Mouse (Mus musculus) CD4-positive, CD25-positive, alpha-beta regulatory T cell, adult 4 months (primary cell): ENCODE results near the gene Angel2. TPM values are rescaled to one million over a fixed set of nuclear protein-coding genes. Genes with fewer than 3 reads are reported as not detected.

Experiments
- ATAC-seq: one replicate; pipeline ENCODE4 v1.8.0; 2017
- polyA plus RNA-seq, 2 experiments: library from polyadenylated mRNA; unstranded; fragments of 100-300 nt; shearing (Covaris generic); gene quantifications; one replicate each; pipeline ENCODE4 v1.2.1; 2017

Gene Angel2
- polyA plus RNA-seq, 2 experiments from 2014 or later: 53.2 to 55.8 TPM

DNA sequence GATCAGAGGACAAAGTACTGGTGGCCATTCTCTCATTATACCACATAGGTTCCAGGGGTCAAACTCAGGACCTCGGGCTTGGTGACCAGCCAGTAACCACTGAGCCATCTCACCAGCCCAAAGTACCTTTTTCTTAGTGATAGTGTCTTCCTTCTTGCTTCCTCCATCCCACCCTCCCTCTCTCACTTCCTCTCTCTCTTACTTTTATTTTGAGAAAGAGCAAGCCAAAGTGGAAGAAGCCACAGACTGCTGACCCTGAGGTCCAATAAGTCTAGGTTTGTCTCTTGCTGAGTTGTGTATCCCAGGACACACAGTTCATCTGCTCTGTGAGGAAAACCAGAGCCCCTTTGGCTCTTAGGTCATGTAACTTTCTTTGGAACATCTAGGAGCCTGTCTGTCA, 55.6 kb downstream of the Angel2 start:
- no peak for ATAC-seq

- ATAC-seq: no peak
Measured at GRCm38 (mm10) chr1:190981412-190981811, 56.5 kb downstream of the Angel2 start.

GRCm38 (mm10) chr1:190989437-190990082, 64.6 kb downstream of the Angel2 start:
- no peak for ATAC-seq

DNA sequence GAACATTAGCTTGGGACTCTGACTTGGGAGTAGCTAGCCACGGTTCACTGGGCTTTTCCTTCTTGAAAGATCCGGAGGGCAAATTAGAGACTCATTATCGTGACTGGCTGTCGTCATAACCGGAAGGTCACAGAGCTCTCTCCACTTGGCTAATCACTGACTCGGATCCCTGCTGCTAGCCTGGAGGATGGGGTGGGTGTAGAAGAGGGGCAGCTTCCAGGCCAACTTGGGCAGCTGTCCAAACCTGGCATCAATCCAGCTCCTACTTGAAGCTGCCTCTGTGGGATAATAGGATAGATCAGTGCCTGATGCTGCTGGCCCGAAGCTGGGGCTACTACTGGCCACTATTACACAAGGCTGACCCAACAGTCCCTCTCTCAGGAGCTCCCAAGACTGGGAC, 70.6 kb downstream of the Angel2 start:
- ATAC-seq: no peak

GRCm38 (mm10) chr1:190996346-190996877, 71.5 kb downstream of the Angel2 start:
- no peak for ATAC-seq

Other genes with a start within 250 kb of the Angel2 start
- 1 to 10 TPM; 6.2 to 9.1 TPM for gene Rps6kc1, start 13.3 kb upstream of the Angel2 start, polyA plus RNA-seq
- under 1 TPM; 0.78 to 0.84 TPM for gene Vash2, start 54.2 kb downstream of the Angel2 start, polyA plus RNA-seq
- gene Flvcr1, start 101.0 kb downstream of the Angel2 start, polyA plus RNA-seq: 10 to 100 TPM in 1 of 2 experiments, 1 to 10 TPM in 1; 5.6 to 10.8 TPM
- not detected for gene Spata45, start 111.5 kb downstream of the Angel2 start, polyA plus RNA-seq
- gene Tatdn3, start 137.8 kb downstream of the Angel2 start, polyA plus RNA-seq: 10 to 100 TPM; 10.8 to 11.5 TPM
- 1 to 10 TPM; 1.6 to 3.7 TPM for gene Nsl1, start 137.9 kb downstream of the Angel2 start, polyA plus RNA-seq
- not detected for gene Batf3, start 172.7 kb downstream of the Angel2 start, polyA plus RNA-seq
- not detected for gene Fam71a, start 239.7 kb downstream of the Angel2 start, polyA plus RNA-seq